Mouse (Mus musculus) CH12.LX (cell line): ENCODE results near the gene Cxcl5. TPM values are rescaled to one million over a fixed set of nuclear protein-coding genes. Genes with fewer than 3 reads are reported as not detected.

Experiments
- DNase-seq: peaks from one replicate; pipeline ENCODE4 v3.0.0-alpha.2; 2013; ENCODE audit errors: extremely low read depth
- H3K27ac ChIP-seq: 2 replicates; pipeline ENCODE4 v1.5.1; 2012; ENCODE audit warnings: low read depth, mild to moderate bottlenecking, control low read depth, moderate library complexity; ENCODE audit not compliant: insufficient read depth
- H3K27me3 ChIP-seq: replicated peaks from 2 replicates; pipeline ENCODE3; 2012; ENCODE audit warnings: inconsistent platforms
- H3K36me3 ChIP-seq, 2 experiments: replicated peaks in 1 of 2; 2 replicates each; pipeline versions ENCODE3 to v1.6.1; 2012; ENCODE audit warnings: inconsistent platforms in 1 of 2, low read length in 1 of 2, mild to moderate bottlenecking in 1 of 2, mixed read lengths in 1 of 2, moderate library complexity in 1 of 2; ENCODE audit not compliant: control insufficient read depth in 1 of 2, insufficient read depth in 1 of 2
- H3K4me1 ChIP-seq, 2 experiments: 2 replicates each; pipeline ENCODE4 v1.6.1; 2012; ENCODE audit warnings: inconsistent platforms in 1 of 2, moderate library complexity in 1 of 2; ENCODE audit not compliant: insufficient read depth in 2 of 2, control insufficient read depth in 1 of 2
- H3K4me2 ChIP-seq: 2 replicates; pipeline ENCODE4 v1.6.1; 2012; ENCODE audit warnings: low read depth, mild to moderate bottlenecking, control low read depth; ENCODE audit not compliant: poor library complexity, insufficient read depth, severe bottlenecking
- H3K4me3 ChIP-seq, 3 experiments: fragments of 150-350 bp in 1 of 3; sonication (generic) in 1 of 3; replicated peaks in 1 of 3; 2 replicates each; pipeline versions ENCODE3 to v1.5.1; 2011 to 2012; ENCODE audit warnings: low read depth in 2 of 3, low read length in 2 of 3, mild to moderate bottlenecking in 2 of 3, moderate library complexity in 2 of 3, control low read depth in 1 of 3, improper control_type of control experiment in 1 of 3, inconsistent platforms in 1 of 3, mixed read lengths in 1 of 3; ENCODE audit not compliant: poor library complexity in 1 of 3
- H3K79me2 ChIP-seq: replicated peaks from 2 replicates; pipeline ENCODE4 v1.6.1; 2012; ENCODE audit warnings: mild to moderate bottlenecking, moderate library complexity; ENCODE audit not compliant: control insufficient read depth, poor library complexity, insufficient read depth, severe bottlenecking; ENCODE audit errors: extremely low read depth
- H3K9ac ChIP-seq: 2 replicates; pipeline ENCODE4 v1.6.1; 2012; ENCODE audit warnings: low read depth, mild to moderate bottlenecking, control low read depth, moderate library complexity; ENCODE audit not compliant: insufficient read depth
- H3K9me3 ChIP-seq: replicated peaks from 2 replicates; pipeline ENCODE3; 2012; ENCODE audit warnings: low read length, inconsistent platforms, mixed read lengths
- BHLHE40 ChIP-seq: IDR thresholded peaks from 2 replicates; pipeline ENCODE4 v1.6.1; 2011; ENCODE audit warnings: mild to moderate bottlenecking, low read depth, low read length, improper control_type of control experiment
- CHD1 ChIP-seq: IDR thresholded peaks from 2 replicates; pipeline ENCODE4 v1.6.1; 2012; ENCODE audit warnings: low read depth, low read length, improper control_type of control experiment, inconsistent platforms
- CHD2 ChIP-seq: IDR thresholded peaks from 2 replicates; pipeline ENCODE4 v1.6.1; 2011; ENCODE audit warnings: low read length, improper control_type of control experiment
- CTCF ChIP-seq, 2 experiments: IDR thresholded peaks in 1 of 2; conservative IDR thresholded peaks in 1 of 2; 2 replicates each; pipeline ENCODE4 v1.5.1; 2011 to 2012; ENCODE audit warnings: low read depth in 2 of 2, low read length in 2 of 2, improper control_type of control experiment in 1 of 2, inconsistent platforms in 1 of 2, mild to moderate bottlenecking in 1 of 2, moderate library complexity in 1 of 2
- EP300 ChIP-seq: IDR thresholded peaks from 2 replicates; pipeline ENCODE4 v1.6.1; 2011; ENCODE audit warnings: low read length, improper control_type of control experiment
- GABPA ChIP-seq: IDR thresholded peaks from 2 replicates; pipeline ENCODE4 v1.6.1; 2012; ENCODE audit warnings: low read depth, low read length, improper control_type of control experiment, inconsistent platforms; ENCODE audit not compliant: insufficient replicate concordance
- HCFC1 ChIP-seq: IDR thresholded peaks from 2 replicates; pipeline ENCODE4 v1.6.1; 2012; ENCODE audit warnings: low read depth, mild to moderate bottlenecking, inconsistent platforms, low read length, improper control_type of control experiment
- JUN ChIP-seq: IDR thresholded peaks from 2 replicates; pipeline ENCODE4 v1.6.1; 2011; ENCODE audit warnings: low read depth, mild to moderate bottlenecking, low read length, improper control_type of control experiment, moderate library complexity; ENCODE audit not compliant: insufficient read depth
- KAT2A ChIP-seq: IDR thresholded peaks from 2 replicates; pipeline ENCODE4 v1.6.1; 2012; ENCODE audit warnings: low read length, improper control_type of control experiment, inconsistent platforms; ENCODE audit not compliant: insufficient replicate concordance
- MAFK ChIP-seq: IDR thresholded peaks from 2 replicates; pipeline ENCODE4 v1.6.1; 2011; ENCODE audit warnings: low read length, improper control_type of control experiment; ENCODE audit not compliant: insufficient replicate concordance
- MEF2A ChIP-seq: IDR thresholded peaks from 2 replicates; pipeline ENCODE4 v1.6.1; 2014; ENCODE audit warnings: low read depth, mild to moderate bottlenecking, inconsistent platforms, low read length, improper control_type of control experiment, borderline replicate concordance
- MXI1 ChIP-seq: IDR thresholded peaks from 2 replicates; pipeline ENCODE4 v1.6.1; 2011; ENCODE audit warnings: mild to moderate bottlenecking, low read depth, low read length, improper control_type of control experiment
- NELFE ChIP-seq: IDR thresholded peaks from 2 replicates; pipeline ENCODE4 v1.6.1; 2011; ENCODE audit warnings: low read depth, low read length, improper control_type of control experiment
- NRF1 ChIP-seq: IDR thresholded peaks from 2 replicates; pipeline ENCODE4 v1.6.1; 2014; ENCODE audit warnings: low read depth, mild to moderate bottlenecking, inconsistent platforms, low read length, improper control_type of control experiment, moderate library complexity
- POLR2AphosphoS2 ChIP-seq: IDR thresholded peaks from 2 replicates; pipeline ENCODE4 v1.6.1; 2011; ENCODE audit warnings: low read depth, low read length, improper control_type of control experiment
- RAD21 ChIP-seq: IDR thresholded peaks from 2 replicates; pipeline ENCODE4 v1.6.1; 2011; ENCODE audit warnings: low read depth, mild to moderate bottlenecking, low read length, improper control_type of control experiment, moderate library complexity
- RCOR1 ChIP-seq: conservative IDR thresholded peaks from 2 replicates; pipeline ENCODE4 v1.6.1; 2012; ENCODE audit warnings: low read depth, mild to moderate bottlenecking, inconsistent platforms, low read length, improper control_type of control experiment
- TBP ChIP-seq: conservative IDR thresholded peaks from 2 replicates; pipeline ENCODE4 v1.6.1; 2011; ENCODE audit warnings: low read depth, low read length, improper control_type of control experiment
- UBTF ChIP-seq: IDR thresholded peaks from 2 replicates; pipeline ENCODE4 v1.6.1; 2012; ENCODE audit warnings: low read depth, mild to moderate bottlenecking, inconsistent platforms, low read length, improper control_type of control experiment, moderate library complexity
- USF1 ChIP-seq: IDR thresholded peaks from 2 replicates; pipeline ENCODE4 v1.6.1; 2014; ENCODE audit warnings: low read depth, mild to moderate bottlenecking, inconsistent platforms, low read length, improper control_type of control experiment
- USF2 ChIP-seq: conservative IDR thresholded peaks from 2 replicates; pipeline ENCODE4 v1.6.1; 2011; ENCODE audit warnings: low read depth, low read length, improper control_type of control experiment
- ZC3H11A ChIP-seq: IDR thresholded peaks from 2 replicates; pipeline ENCODE4 v1.6.1; 2012; ENCODE audit warnings: low read depth, mild to moderate bottlenecking, inconsistent platforms, low read length, improper control_type of control experiment
- ZNF384 ChIP-seq: IDR thresholded peaks from 2 replicates; pipeline ENCODE4 v1.6.1; 2012; ENCODE audit warnings: low read depth, low read length, improper control_type of control experiment, inconsistent platforms
- dilution Hi-C: fragments of 300-500 bp; cut with MboI; formaldehyde crosslinking; loops from 2 replicates; pipeline ENCODE4 v1.14.3; 2020; ENCODE audit warnings: low sequenced_read_pairs; ENCODE audit not compliant: extremely low pct_unique_long_range_greater_than_20kb, extremely low pct_ligation_motif_present
- in situ Hi-C: fragments of 300-500 bp; cut with MboI; formaldehyde crosslinking; loops from 3 replicates; pipeline ENCODE4 v1.14.3; 2019; ENCODE audit warnings: low sequenced_read_pairs, low pct_ligation_motif_present, low pct_unique_long_range_greater_than_20kb, mixed read lengths
- polyA plus RNA-seq: library from polyadenylated mRNA; unstranded; fragments of >175 nt; gene quantifications from 2 replicates; pipeline ENCODE4 v1.2.1, GENCODE M21; 2012; ENCODE audit warnings: low read depth; ENCODE audit not compliant: insufficient read length
- total RNA-seq, 2 experiments: library from RNA; depleted of rRNA; stranded (reverse); fragments of 300-350 nt in 1 of 2; fragments of >200 nt in 1 of 2; gene quantifications; 2 replicates each; pipeline ENCODE4 v1.2.3; 2012 to 2014

The Cxcl5 gene
- total and polyA plus RNA-seq, 3 experiments, result not detected

- Histone ChIP-seq H3K27ac (no peak overlapping the region), H3K27me3 (no peaks in the 10 kb centered on the region), H3K4me1 (no peaks in the 10 kb centered on the region), H3K9me3 (no peaks in the 10 kb centered on the region), H3K4me3 (no peak overlapping the region), H3K9ac (no peak overlapping the region), H3K36me3 (no peaks in the 10 kb centered on the region), H3K4me2 (no peak overlapping the region), H3K79me2 (no peaks in the 10 kb centered on the region)
- DNase-seq, result no peak
- TF ChIP-seq JUN, result no peak
- TF ChIP-seq CHD2, result no peak
- no peak for TF ChIP-seq BHLHE40
- TF ChIP-seq EP300, result no peak
- TF ChIP-seq POLR2AphosphoS2, result no peak
- no peak for TF ChIP-seq MAFK
- no peak for TF ChIP-seq ZC3H11A
- no peak for TF ChIP-seq CHD1
- TF ChIP-seq TBP, result no peak
- no peak for TF ChIP-seq MEF2A
- TF ChIP-seq NRF1, result no peak
- no peak for TF ChIP-seq KAT2A
- TF ChIP-seq CTCF (conservative IDR thresholded peaks at IDR 0.05 in 1 of 2, IDR thresholded peaks at IDR 0.05 in 1 of 2; ENCODE audit: low read depth in 2 of 2, low read length in 2 of 2), result no peak
- TF ChIP-seq RAD21, result no peak
- TF ChIP-seq USF1, result no peak
- no peak for TF ChIP-seq HCFC1
- no peak for TF ChIP-seq ZNF384
- no peak for TF ChIP-seq RCOR1
- no peak for TF ChIP-seq UBTF
- no peak for TF ChIP-seq NELFE
- dilution Hi-C loops (no loop called here), in situ Hi-C loops (no loop called here)
Measured at GRCm38 (mm10) chr5:90778856-90779255, 19.7 kb downstream of the Cxcl5 start.

GRCm38 (mm10) chr5:90783697-90784096 is 24.5 kb downstream of the Cxcl5 start:
- H3K27ac ChIP-seq, result no peak overlapping the region
- H3K4me1 ChIP-seq, result peaks cover 0 to 4% of the 10 kb centered on the region in 2 experiments; a peak in 2 of 4 replicates
- H3K27me3 ChIP-seq, result no peaks in the 10 kb centered on the region
- no peak overlapping the region for H3K4me3 ChIP-seq
- dilution Hi-C loops, result no loop called here
- H3K4me2 ChIP-seq, result no peak overlapping the region
- no peak overlapping the region for H3K9ac ChIP-seq
- no peaks in the 10 kb centered on the region for H3K79me2 ChIP-seq
- no peaks in the 10 kb centered on the region for H3K36me3 ChIP-seq
- in situ Hi-C loops, result no loop called here
- H3K9me3 ChIP-seq, result no peaks in the 10 kb centered on the region
- no peak for DNase-seq
- no peak for TF ChIP-seq USF2
- TF ChIP-seq CTCF (conservative IDR thresholded peaks at IDR 0.05 in 1 of 2, IDR thresholded peaks at IDR 0.05 in 1 of 2; ENCODE audit: low read depth in 2 of 2, low read length in 2 of 2), result no peak
- TF ChIP-seq KAT2A, result no peak
- no peak for TF ChIP-seq MXI1
- TF ChIP-seq GABPA, result no peak
